Mouse (Mus musculus): ENCODE measurements around the gene Wdr72. TPM values are rescaled to one million over a fixed set of nuclear protein-coding genes. Genes with fewer than 3 reads are reported as not detected.

Wdr72 gene
- polyA plus RNA-seq, 1 experiment: 0.97 TPM

DNA sequence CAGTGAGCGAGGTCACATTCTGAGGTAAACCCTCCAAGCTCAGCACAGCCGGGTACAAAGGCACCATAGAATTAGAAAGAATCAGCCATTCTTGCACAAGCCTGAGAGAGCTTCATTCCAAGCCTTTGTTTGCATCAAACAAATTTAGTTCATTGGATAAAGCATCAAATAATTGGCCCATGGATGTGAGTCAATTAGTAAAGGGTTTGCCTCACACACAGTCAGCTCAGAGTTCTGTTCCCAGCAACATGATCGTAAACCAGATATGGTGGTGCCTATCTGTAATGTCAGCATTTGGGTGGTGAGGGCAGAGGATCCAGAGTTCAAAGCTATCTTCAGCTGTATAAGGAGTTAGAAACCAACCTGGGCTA is 214.8 kb downstream of the Wdr72 start:
- WGBS: 79% methylated on average over 3 of the region's 3 CpGs
- TF ChIP-seq POLR2A (IDR thresholded peaks at IDR 0.05; ENCODE audit: borderline replicate concordance, control insufficient read depth, low read depth, low read length) (no peak), CTCF (IDR thresholded peaks at IDR 0.05; ENCODE audit: control insufficient read depth, insufficient read depth, low read length) (no peak)
- no peak overlapping the region for H3K27ac ChIP-seq (ENCODE audit: control insufficient read depth, insufficient read depth, low read depth, low read length, poor library complexity)
- H3K4me3 ChIP-seq (replicated peaks; ENCODE audit: control insufficient read depth, low read depth, low read length): no peak overlapping the region
- no peaks in the 10 kb centered on the region for H3K4me1 ChIP-seq (ENCODE audit: control insufficient read depth, insufficient read depth, low read length)

DNA sequence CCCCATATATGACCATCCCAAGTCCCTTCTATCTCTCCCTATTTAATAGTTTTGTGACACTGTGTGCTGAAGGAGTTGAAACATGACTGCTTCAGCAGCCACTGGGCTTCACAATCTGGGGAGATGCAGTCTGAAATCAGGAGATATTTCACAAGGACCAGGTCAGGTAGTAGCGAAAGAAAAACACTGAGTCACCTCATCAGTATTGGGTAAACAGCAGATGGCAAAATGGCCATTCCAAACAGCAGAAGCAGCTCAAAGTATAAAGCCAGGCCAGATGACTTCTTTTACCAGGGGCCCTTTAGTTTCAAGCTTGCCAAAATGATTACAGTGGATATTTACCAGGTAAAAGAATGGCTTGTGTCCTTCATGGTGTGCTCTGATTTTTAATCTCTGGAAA is 215.8 kb downstream of the Wdr72 start:
- TF ChIP-seq POLR2A (IDR thresholded peaks at IDR 0.05; ENCODE audit: borderline replicate concordance, control insufficient read depth, low read depth, low read length): no peak
- no peak for TF ChIP-seq CTCF (IDR thresholded peaks at IDR 0.05; ENCODE audit: control insufficient read depth, insufficient read depth, low read length)
- H3K27ac ChIP-seq (ENCODE audit: control insufficient read depth, insufficient read depth, low read depth, low read length, poor library complexity): no peak overlapping the region
- H3K4me3 ChIP-seq (replicated peaks; ENCODE audit: control insufficient read depth, low read depth, low read length): no peak overlapping the region
- no peaks in the 10 kb centered on the region for H3K4me1 ChIP-seq (ENCODE audit: control insufficient read depth, insufficient read depth, low read length)
- 69% methylated on average over 1 of the region's 1 CpGs for WGBS

DNA sequence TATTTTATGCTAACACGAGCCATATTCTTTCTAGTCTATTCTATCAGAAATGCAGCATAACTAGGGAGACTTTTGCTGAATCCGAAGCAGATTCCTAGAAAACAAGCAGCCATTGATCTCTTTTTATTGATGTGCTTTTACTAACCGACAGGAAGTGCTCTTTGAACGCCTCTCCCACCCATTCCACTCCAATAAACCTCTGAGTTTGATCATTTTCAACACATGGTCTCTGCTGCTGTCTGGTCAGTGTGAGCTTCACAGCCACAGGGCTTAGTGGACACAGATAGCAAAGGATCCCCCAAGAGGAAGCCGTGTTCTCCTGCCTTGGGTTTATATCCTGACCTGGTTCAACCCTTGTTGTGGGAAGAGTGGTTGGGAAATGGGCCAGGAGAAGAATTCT is 218.7 kb downstream of the Wdr72 start:
- WGBS: 63% methylated on average over 5 of the region's 5 CpGs
- Histone ChIP-seq H3K4me3 (replicated peaks; ENCODE audit: control insufficient read depth, low read depth, low read length) (no peak overlapping the region), H3K4me1 (ENCODE audit: control insufficient read depth, insufficient read depth, low read length) (no peaks in the 10 kb centered on the region), H3K27ac (ENCODE audit: control insufficient read depth, insufficient read depth, low read depth, low read length, poor library complexity) (no peak overlapping the region)
- TF ChIP-seq CTCF (IDR thresholded peaks at IDR 0.05; ENCODE audit: control insufficient read depth, insufficient read depth, low read length) (no peak), POLR2A (IDR thresholded peaks at IDR 0.05; ENCODE audit: borderline replicate concordance, control insufficient read depth, low read depth, low read length) (no peak)

DNA sequence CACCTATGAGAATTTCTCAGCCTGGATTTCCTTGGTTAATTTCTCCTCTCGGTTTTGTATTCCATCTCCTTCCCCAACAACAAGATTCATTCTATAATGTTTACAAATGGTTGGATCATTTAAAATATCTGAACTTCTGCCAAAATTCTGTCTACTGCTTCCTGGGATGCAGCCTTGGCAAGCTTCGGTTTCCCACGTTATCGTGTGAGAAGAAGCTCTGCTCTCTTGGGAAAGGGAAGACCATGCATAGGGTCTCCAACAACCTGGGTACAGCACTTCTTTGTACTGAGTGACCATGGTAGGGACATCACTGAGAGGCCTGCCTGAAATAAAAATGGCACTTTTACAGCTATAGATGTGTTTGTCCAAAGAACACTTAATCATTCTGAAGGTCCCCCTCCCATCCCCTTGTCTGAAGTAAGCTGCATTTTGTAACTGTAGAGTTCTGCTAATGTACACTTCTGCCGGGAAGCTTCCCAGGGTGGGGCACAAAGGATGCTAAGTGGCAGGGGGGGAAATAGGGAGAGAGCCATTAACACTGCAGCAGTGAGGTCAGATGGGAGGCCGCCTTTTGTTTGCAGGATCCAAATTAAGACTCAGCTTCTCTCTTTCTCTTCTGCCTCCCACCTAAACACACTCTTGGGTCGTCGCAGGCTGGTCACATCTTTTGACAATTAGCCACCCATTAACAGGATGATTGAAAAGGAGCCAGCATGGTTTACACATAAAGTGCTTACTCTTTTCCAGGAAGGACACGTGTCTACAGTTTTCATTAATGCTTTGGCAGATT is 220.7 kb downstream of the Wdr72 start:
- Histone ChIP-seq H3K4me3 (replicated peaks; ENCODE audit: control insufficient read depth, low read depth, low read length) (no peak overlapping the region), H3K27ac (ENCODE audit: control insufficient read depth, insufficient read depth, low read depth, low read length, poor library complexity) (no peak overlapping the region), H3K4me1 (ENCODE audit: control insufficient read depth, insufficient read depth, low read length) (no peaks in the 10 kb centered on the region)
- TF ChIP-seq CTCF (IDR thresholded peaks at IDR 0.05; ENCODE audit: control insufficient read depth, insufficient read depth, low read length) (no peak), POLR2A (IDR thresholded peaks at IDR 0.05; ENCODE audit: borderline replicate concordance, control insufficient read depth, low read depth, low read length) (no peak)
- 62% methylated on average over 9 of the region's 9 CpGs for WGBS

DNA sequence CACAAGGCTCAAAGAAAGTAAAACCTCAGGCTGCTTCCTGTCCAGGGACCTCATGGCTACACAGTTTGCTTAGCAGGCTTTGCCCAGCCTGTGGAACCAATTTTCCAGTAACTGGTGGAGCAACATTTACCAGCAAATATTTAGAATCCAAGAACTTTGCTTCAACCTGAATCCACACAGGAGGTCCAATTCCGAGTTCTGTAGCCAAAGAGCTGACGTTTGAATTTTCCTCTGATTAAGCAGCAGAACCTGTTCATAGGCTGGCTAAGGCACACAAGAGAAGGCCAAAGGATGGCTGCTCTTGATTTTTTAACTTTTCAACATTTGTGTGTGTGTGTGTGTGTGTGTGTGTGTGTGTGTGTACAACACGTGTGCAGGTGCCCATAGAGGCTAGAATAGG is 222.2 kb downstream of the Wdr72 start:
- WGBS: 75% methylated on average over 3 of the region's 3 CpGs
- Histone ChIP-seq H3K4me1 (ENCODE audit: control insufficient read depth, insufficient read depth, low read length) (no peaks in the 10 kb centered on the region), H3K27ac (ENCODE audit: control insufficient read depth, insufficient read depth, low read depth, low read length, poor library complexity) (no peak overlapping the region), H3K4me3 (replicated peaks; ENCODE audit: control insufficient read depth, low read depth, low read length) (no peak overlapping the region)
- TF ChIP-seq POLR2A (IDR thresholded peaks at IDR 0.05; ENCODE audit: borderline replicate concordance, control insufficient read depth, low read depth, low read length): no peak
- TF ChIP-seq CTCF (IDR thresholded peaks at IDR 0.05; ENCODE audit: control insufficient read depth, insufficient read depth, low read length): no peak

Other genes with a start within 250 kb of the Wdr72 start
- 0.22 TPM in 1 of 2 replicates, not detected in the other for gene Unc13c, start 141.4 kb upstream of the Wdr72 start, polyA plus RNA-seq (2011; ENCODE audit: insufficient read depth, insufficient read length, low replicate concordance, missing spikeins)

All from bone marrow, adult 2 months (tissue).